Mouse (Mus musculus) heart, adult 2 months (tissue): ENCODE data around the gene Slc1a4. TPM values are rescaled to one million over a fixed set of nuclear protein-coding genes. Genes with fewer than 3 reads are reported as not detected.

Experiments
- DNase-seq, 2 experiments: peaks; one replicate each; pipeline ENCODE4 v3.0.0; 2021
- H3K27ac ChIP-seq: fragments of 200-600 bp; 2 replicates; pipeline ENCODE4 v1.8.1; 2022
- H3K27me3 ChIP-seq: fragments of 200-500 bp; 2 replicates; pipeline ENCODE4 v1.6.1; 2012; ENCODE audit warnings: mild to moderate bottlenecking, low read length, inconsistent platforms, mixed read lengths; ENCODE audit not compliant: control insufficient read depth, insufficient read depth
- H3K36me3 ChIP-seq: fragments of 200-500 bp; 2 replicates; pipeline ENCODE4 v1.6.1; 2012; ENCODE audit warnings: low read length, inconsistent platforms; ENCODE audit not compliant: control insufficient read depth, insufficient read depth
- H3K4me1 ChIP-seq: fragments of 200-500 bp; 2 replicates; pipeline ENCODE4 v1.6.1; 2011; ENCODE audit warnings: low read length; ENCODE audit not compliant: control insufficient read depth, insufficient read depth
- H3K4me3 ChIP-seq: fragments of 200-600 bp; 2 replicates; pipeline ENCODE4 v1.8.1; 2022
- H3K79me2 ChIP-seq: fragments of 200-500 bp; replicated peaks from 2 replicates; pipeline ENCODE4 v1.6.1; 2012; ENCODE audit warnings: mild to moderate bottlenecking, inconsistent platforms, low read length, moderate library complexity, mixed read lengths; ENCODE audit not compliant: control insufficient read depth, insufficient read depth
- H3K9ac ChIP-seq: fragments of 200-500 bp; 2 replicates; pipeline ENCODE4 v1.6.1; 2012; ENCODE audit warnings: low read depth, mild to moderate bottlenecking, control low read depth, inconsistent platforms, low read length, mixed read lengths
- CTCF ChIP-seq: fragments of 200-600 bp; IDR thresholded peaks from 2 replicates; pipeline ENCODE4 v1.8.1; 2022; ENCODE audit warnings: antibody characterized with exemption, mild to moderate bottlenecking, moderate library complexity
- EP300 ChIP-seq: fragments of 200-500 bp; IDR thresholded peaks from 2 replicates; pipeline ENCODE4 v1.6.1; 2011; ENCODE audit warnings: low read depth, low read length, control low read depth; ENCODE audit not compliant: insufficient read depth
- POLR2A ChIP-seq: fragments of 200-500 bp; IDR thresholded peaks from 2 replicates; pipeline ENCODE4 v1.6.1; 2011; ENCODE audit warnings: mild to moderate bottlenecking, low read depth, low read length, control low read depth; ENCODE audit not compliant: insufficient read depth
- WGBS: fragments of 180-500 bp; shearing (Covaris S2); methylation state at CpG from one replicate; pipeline ENCODE4 v1.1.7; 2018; 5-methylcytosine and 5-hydroxymethylcytosine counted together
- intact Hi-C: fragments of 180-260 bp; cut with DNase I; formaldehyde crosslinking; loops from one replicate; pipeline ENCODE4 v1.15.1; 2025
- polyA plus RNA-seq: library from polyadenylated mRNA; depleted of rRNA; stranded (reverse); fragments of >200 nt; gene quantifications from 2 replicates; pipeline ENCODE4 v1.2.3, GENCODE M21; 2012
- total RNA-seq, 2 experiments: library from RNA; stranded (reverse); gene quantifications; 2 replicates each; pipeline ENCODE4 v1.2.3; 2021

The Slc1a4 gene
- total and polyA plus RNA-seq, 3 experiments = 1.3 to 1.4 (median 1.4) TPM

DNA sequence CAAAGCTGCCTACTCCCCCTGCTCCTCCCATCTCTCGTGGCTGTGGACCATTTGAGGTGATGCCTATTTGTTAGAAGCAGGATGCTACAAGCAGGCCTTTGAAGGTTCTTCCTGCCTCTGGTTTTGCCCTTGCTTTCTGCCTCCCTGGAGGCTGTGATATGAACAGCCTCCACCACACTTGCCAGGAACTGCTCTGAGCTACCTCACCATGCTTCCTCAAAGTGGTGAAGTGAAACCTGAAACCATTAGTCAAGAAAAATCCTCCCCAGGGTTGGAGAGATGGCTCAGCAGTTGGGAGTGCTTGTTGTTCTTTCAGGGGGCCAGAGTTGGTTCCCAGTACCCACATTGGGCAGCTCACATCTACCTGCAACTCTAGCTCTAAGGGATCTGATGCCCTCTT lies 9.1 kb upstream of the Slc1a4 start:
- no peaks in the 10 kb centered on the region for H3K79me2 ChIP-seq
- H3K4me1 ChIP-seq = no peaks in the 10 kb centered on the region
- intact Hi-C loops = no loop called here
- no peak overlapping the region for H3K4me3 ChIP-seq
- no peaks in the 10 kb centered on the region for H3K27me3 ChIP-seq
- H3K27ac ChIP-seq = no peak overlapping the region
- H3K36me3 ChIP-seq = no peaks in the 10 kb centered on the region
- WGBS = 45% methylated on average over 1 of the region's 1 CpGs
- DNase-seq = no peak
- no peak overlapping the region for H3K9ac ChIP-seq
- TF ChIP-seq POLR2A (no peak), CTCF (no peak), EP300 (no peak)

DNA sequence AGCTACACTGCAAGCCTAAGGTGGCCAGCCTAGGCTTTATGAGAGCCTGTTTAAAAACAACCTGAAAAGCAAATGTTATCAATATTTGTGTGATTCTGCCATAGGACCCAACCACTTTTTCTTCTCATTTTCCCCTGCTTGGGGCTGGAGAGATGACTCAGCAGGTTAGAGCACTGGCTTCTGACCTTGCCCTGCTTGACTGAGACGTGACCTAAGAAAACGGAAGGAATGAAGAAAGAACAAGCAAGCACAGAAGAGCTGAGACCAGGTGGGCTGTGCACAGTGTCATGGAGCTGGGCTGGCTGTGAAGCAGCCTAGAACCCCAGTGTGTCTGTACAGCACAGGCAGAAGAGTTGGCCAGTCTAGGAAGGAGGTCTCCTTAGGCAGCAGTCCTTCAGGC lies 6.2 kb upstream of the Slc1a4 start:
- intact Hi-C loops = no loop called here

DNA sequence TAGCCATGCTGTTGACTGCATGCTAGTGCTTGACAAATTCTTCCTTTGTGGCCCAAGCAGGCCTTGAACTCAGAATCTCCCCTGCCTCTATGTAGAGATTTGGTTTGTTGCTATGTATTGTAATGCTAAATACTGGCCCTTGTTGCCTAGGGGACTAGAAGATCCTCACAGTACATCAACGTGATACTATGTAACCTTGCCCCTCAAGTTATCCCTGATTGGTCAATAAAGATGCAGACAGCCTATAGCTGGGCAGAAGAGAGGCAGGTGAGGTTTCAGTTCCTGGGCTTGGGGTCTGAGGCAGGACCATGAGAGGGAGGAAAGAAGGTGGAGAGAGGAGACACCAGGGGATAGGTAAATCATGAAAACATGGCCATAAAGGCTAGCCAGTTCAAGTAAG lies 1.8 kb upstream of the Slc1a4 start:
- no peaks in the 10 kb centered on the region for H3K4me1 ChIP-seq
- H3K4me3 ChIP-seq = no peak overlapping the region
- 63% methylated on average over 1 of the region's 1 CpGs for WGBS
- H3K9ac ChIP-seq = no peak overlapping the region
- no peaks in the 10 kb centered on the region for H3K79me2 ChIP-seq
- intact Hi-C loops = loop anchor here (5.0 kb wide), 1 partner anchor 132 kb away; the partner anchor contains the start of gene Rab1a
- no peaks in the 10 kb centered on the region for H3K36me3 ChIP-seq
- H3K27ac ChIP-seq = no peak overlapping the region
- TF ChIP-seq EP300 (no peak), CTCF (no peak), POLR2A (no peak)
- no peaks in the 10 kb centered on the region for H3K27me3 ChIP-seq
- no peak for DNase-seq

More for the DNA sequence above, 6.2 kb upstream of the Slc1a4 start:
- Histone ChIP-seq H3K9ac (no peak overlapping the region), H3K4me1 (no peaks in the 10 kb centered on the region), H3K4me3 (no peak overlapping the region), H3K27ac (no peak overlapping the region), H3K27me3 (no peaks in the 10 kb centered on the region), H3K79me2 (no peaks in the 10 kb centered on the region), H3K36me3 (no peaks in the 10 kb centered on the region)
- DNase-seq = no peak
- TF ChIP-seq CTCF = no peak
- TF ChIP-seq POLR2A = no peak
- 75% methylated on average over 2 of the region's 2 CpGs for WGBS

DNA sequence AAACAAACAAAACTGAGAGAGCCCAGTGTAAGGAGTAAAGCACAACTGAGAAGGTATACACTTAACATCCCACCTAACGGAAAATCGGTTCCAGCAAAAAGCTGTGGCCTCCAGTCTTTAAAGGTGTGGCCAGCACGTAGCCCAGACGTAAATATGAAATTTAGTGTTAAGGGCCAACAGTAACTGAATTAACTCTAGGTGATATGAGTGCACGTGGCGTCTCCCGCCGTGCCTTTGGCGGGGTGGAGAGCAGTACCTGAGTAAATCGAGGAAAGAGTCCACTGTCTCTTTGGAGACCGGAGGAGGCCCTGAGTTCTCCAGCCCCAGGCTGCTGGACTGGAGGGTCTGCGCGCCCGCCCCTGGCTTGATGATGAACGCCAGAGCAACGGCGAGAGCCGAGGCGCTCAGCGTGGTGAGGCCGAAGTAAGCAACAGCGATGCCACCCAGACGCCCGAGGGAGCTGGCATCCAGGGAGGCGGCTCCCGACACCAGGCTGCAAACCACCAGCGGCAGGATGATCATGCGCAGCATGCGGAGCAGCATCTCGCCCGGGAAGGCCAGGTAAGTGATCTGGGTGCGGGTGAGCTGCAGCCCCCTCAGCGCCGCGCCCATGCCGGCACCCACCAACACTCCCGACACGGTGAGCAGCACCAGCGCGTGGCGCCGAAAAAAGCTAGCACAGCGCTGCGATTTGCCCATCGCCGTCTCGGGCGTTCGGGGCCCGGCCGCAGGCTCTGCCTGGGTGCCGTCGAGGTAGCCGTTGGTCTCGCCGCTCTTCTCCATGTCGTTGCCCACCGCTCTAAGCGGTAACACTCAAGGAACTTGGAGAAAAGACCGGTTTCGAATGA lies 599 bp downstream of the Slc1a4 start:
- H3K36me3 ChIP-seq = no peaks in the 10 kb centered on the region
- WGBS = 6% methylated on average over 61 of the region's 61 CpGs
- peak overlapping the region; percentile 78 for H3K4me3 ChIP-seq
- peak overlapping the region; percentile 91 for H3K27ac ChIP-seq
- DNase-seq = peak in 1 of 2 experiments; percentile 35
- H3K79me2 ChIP-seq = no peaks in the 10 kb centered on the region
- peak overlapping the region; percentile 41 for H3K9ac ChIP-seq
- intact Hi-C loops = loop anchor here (2.0 to 5.0 kb wide), 3 partner anchors 69 to 199 kb away; partner anchors contain the start of gene Rab1a
- no peak for TF ChIP-seq POLR2A
- no peak for TF ChIP-seq EP300
- TF ChIP-seq CTCF = no peak
- no peaks in the 10 kb centered on the region for H3K27me3 ChIP-seq
- no peaks in the 10 kb centered on the region for H3K4me1 ChIP-seq

DNA sequence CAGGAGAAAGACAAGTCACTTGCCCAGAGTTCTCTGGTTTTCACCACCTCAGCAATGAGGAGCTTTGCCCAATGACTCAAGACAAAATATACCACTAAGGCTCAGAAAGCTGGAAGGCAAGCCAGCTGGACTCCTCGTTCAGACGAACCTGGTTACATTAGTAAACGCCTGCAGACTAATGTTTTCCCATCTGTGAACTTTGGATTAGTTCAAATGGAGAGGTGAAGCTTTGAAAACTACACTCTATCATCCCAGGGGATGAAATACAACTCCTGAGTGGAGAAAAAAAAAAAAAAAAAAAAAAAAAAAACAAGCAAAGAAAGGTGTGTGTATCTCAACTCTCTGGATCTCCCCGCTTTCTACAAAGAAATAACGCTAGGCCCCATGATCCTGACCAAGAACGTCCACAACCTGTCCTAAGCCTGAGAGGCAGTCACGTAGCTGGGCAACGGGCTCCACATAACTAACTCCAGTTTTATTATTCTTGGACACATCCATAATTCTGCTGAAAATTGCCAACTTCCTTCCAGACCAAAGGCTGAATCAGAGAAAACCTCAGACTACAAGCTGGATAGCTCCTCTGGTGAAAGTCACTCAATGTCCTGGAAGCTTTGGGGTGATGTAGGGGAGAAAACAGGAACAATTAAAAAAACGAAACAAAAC lies 1.4 kb downstream of the Slc1a4 start:
- WGBS = 78% methylated on average over 9 of the region's 9 CpGs

DNA sequence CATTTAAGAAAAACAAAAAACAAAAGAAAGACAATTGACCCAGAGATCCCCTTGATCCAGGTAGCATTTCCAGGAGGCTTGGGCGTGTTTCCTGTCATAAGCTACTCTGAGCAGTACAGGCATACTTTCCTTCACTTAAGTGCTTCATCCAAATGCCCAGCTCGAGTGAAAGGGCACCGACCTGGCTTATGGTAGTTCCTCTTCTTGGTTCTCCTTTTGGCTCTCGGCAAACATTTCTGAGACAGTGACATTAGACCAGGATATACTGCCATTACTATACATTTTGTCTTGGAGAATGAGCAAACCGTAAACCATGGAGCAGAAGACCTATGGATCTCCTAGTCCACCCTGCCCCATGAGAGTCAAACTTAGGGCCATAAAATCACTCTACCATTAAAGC lies 2.8 kb downstream of the Slc1a4 start:
- DNase-seq = no peak
- intact Hi-C loops = loop anchor here (5.0 kb wide), 1 partner anchor 127 kb away; the partner anchor contains the start of gene Rab1a
- Histone ChIP-seq H3K79me2 (no peaks in the 10 kb centered on the region), H3K27ac (no peak overlapping the region), H3K4me3 (no peak overlapping the region), H3K4me1 (no peaks in the 10 kb centered on the region), H3K27me3 (no peaks in the 10 kb centered on the region), H3K36me3 (no peaks in the 10 kb centered on the region), H3K9ac (no peak overlapping the region)
- WGBS = 89% methylated on average over 5 of the region's 5 CpGs
- TF ChIP-seq EP300 = no peak
- no peak for TF ChIP-seq CTCF
- TF ChIP-seq POLR2A = no peak

More for the DNA sequence above, 1.4 kb downstream of the Slc1a4 start:
- Histone ChIP-seq H3K4me1 (no peaks in the 10 kb centered on the region), H3K27ac (no peak overlapping the region), H3K79me2 (no peaks in the 10 kb centered on the region), H3K9ac (no peak overlapping the region), H3K36me3 (no peaks in the 10 kb centered on the region), H3K27me3 (no peaks in the 10 kb centered on the region), H3K4me3 (no peak overlapping the region)
- intact Hi-C loops = loop anchor here (5.0 kb wide), 1 partner anchor 129 kb away; the partner anchor contains the start of gene Rab1a
- no peak for DNase-seq
- TF ChIP-seq EP300 (no peak), CTCF (no peak), POLR2A (no peak)
